Mouse (Mus musculus): Measurements from ENCODE around the gene E130309D02Rik.

The E130309D02Rik gene

GRCm38 (mm10) chr5:143314730-143315513, at the start of gene E130309D02Rik:
Gene E130309D02Rik (minus strand): TSS chr5:143315360.
- peak; percentile 73 to 86 for DNase-seq (ENCODE audit: low spot score in 2 of 2)

- no peak for DNase-seq (ENCODE audit: low spot score in 2 of 2)
Observed at GRCm38 (mm10) chr5:143363678-143364615, 48.8 kb upstream of the E130309D02Rik start.

- DNase-seq (ENCODE audit: low spot score in 2 of 2) = no peak
Observed at GRCm38 (mm10) chr5:143361428-143361827, 46.3 kb upstream of the E130309D02Rik start.

DNA sequence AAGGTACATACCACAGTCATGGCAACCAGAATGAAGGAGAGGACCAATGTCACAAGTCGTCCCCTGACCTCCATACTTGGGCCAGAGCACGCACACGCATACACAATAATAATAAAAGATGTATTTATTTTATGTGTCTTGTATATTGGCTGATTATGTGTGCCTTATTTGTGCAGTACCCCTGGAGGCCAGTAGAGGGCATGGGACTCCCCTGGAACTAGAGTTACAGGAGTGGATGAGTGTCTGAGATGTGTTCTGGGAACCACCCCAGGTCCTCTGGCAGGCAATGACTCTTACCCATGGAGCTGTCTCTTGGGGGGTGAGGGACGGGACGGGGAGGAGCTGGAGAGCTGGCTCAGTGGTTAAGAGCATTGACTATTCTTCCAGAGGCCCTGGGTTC, 44.8 kb upstream of the E130309D02Rik start:
- no peak for DNase-seq (ENCODE audit: low spot score in 2 of 2)

GRCm38 (mm10) chr5:143359263-143359662, 44.1 kb upstream of the E130309D02Rik start:
- DNase-seq (ENCODE audit: low spot score in 2 of 2) = no peak

- no peak for DNase-seq (ENCODE audit: low spot score in 2 of 2)
Observed at GRCm38 (mm10) chr5:143357564-143357963, 42.4 kb upstream of the E130309D02Rik start.

- no peak for DNase-seq (ENCODE audit: low spot score in 2 of 2)
Observed at GRCm38 (mm10) chr5:143356686-143357388, 41.7 kb upstream of the E130309D02Rik start, which contains the start of gene Grid2ip. Gene Grid2ip (plus strand): TSS chr5:143357338.

DNA sequence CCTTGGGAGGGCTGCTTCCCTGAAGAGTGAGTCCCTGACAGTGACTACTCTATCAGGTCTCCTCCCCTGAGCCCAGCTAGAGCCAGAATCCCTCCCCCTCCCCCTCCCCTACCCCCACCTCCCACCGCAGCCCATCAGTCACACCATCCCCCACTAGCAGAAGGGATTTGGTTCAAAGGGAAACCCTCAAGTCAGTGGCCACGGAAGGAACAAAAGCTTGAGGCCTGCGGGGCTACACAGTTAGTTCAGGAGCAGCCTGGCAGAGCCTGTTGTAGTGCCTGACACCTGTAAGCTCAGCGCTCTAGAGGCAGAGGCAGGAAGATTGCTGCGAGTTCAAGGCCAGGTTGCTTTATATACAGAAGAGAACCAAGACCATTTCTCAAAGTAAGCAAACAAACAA, 40.9 kb upstream of the E130309D02Rik start:
- DNase-seq (ENCODE audit: low spot score in 2 of 2) = no peak

DNA sequence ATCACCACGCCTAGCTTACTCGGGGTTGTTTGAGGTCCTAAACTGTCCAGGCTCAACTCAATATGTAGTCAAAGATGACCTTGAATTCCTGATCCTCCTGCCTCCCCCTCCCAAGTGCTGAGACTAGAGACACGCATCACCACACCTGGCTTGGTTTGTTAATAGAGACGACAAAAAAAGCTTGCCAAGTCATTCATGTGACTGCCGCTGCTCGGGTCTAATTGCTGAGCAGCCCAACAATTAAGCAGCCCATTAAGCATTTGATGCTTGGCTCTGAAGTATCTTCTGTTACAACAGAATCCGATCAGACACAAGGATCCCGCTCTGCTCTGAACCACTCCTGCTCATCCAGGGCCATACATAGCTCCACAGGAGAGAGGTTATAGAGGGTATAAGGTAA, 31.2 kb upstream of the E130309D02Rik start:
- no peak for DNase-seq (ENCODE audit: low spot score in 2 of 2)

- no peak for DNase-seq (ENCODE audit: low spot score in 2 of 2)
Observed at GRCm38 (mm10) chr5:143339603-143340002, 24.4 kb upstream of the E130309D02Rik start.

- no peak for DNase-seq (ENCODE audit: low spot score in 2 of 2)
Observed at GRCm38 (mm10) chr5:143336559-143336958, 21.4 kb upstream of the E130309D02Rik start.

GRCm38 (mm10) chr5:143335089-143335460, 19.9 kb upstream of the E130309D02Rik start:
- DNase-seq (ENCODE audit: low spot score in 2 of 2) = no peak

GRCm38 (mm10) chr5:143334418-143335088, 19.4 kb upstream of the E130309D02Rik start:
- no peak for DNase-seq (ENCODE audit: low spot score in 2 of 2)

GRCm38 (mm10) chr5:143333872-143334271, 18.7 kb upstream of the E130309D02Rik start:
- DNase-seq (ENCODE audit: low spot score in 2 of 2) = peak; percentile 84 to 85

GRCm38 (mm10) chr5:143328690-143329495, 13.7 kb upstream of the E130309D02Rik start, which contains the start of gene Zdhhc4:
Gene Zdhhc4 (minus strand): TSS chr5:143329256.
- peak; percentile 80 to 86 for DNase-seq (ENCODE audit: low spot score in 2 of 2)

- no peak for DNase-seq (ENCODE audit: low spot score in 2 of 2)
Observed at GRCm38 (mm10) chr5:143317288-143317610, 2.1 kb upstream of the E130309D02Rik start.

DNA sequence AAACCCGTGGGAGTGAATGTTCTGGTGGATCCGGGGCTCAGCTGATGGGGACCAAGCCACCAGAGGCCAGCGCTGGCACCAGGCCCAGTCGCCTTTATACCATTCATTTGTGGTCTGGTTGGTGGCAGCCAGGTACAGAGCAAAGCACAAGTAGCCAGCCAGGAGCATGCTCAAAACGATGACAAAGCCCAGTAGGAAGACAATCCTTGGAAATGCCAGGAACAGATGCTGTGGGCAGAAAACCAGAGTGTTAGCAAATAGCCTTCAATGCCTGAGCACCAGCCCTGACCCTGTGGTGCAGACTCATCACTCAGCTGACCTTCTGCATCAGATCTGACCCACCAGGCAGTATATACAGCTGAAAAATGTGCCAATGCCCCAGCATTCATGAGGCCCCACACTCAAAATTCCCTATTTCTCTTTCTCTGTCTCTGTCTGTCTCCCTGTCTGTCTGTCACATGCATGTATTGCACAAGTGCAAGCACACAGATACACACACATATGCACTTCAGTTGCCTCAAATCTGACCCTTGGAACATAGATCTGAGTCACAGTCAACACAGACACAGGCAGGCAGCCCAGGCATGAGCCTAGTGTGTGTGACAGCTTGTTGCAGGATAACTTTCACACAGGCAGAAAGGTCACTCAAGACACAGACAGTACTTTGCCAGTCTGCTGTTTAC, 1.6 kb upstream of the E130309D02Rik start:
- no peak for DNase-seq (ENCODE audit: low spot score in 2 of 2)

DNA sequence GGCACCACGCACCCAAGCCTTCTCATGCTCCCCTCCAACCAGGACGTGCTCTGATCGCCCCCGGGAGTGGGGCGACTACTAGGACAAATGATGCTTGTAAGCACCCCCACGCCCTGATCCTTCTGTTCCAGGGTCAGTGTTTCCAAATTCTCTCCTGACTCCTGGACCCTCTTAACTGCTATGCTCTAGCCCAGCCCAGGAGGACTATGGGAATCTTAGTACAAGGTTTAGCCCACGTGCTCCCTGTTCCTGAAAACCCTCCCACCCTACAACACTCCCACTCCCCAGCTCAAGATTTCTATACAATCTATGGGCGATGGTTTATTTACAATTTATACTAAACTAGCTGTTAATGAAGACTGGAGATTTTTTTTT, 341 bp upstream of the E130309D02Rik start:
- no peak for DNase-seq (ENCODE audit: low spot score in 2 of 2)

GRCm38 (mm10) chr5:143314183-143314729, 904 bp downstream of the E130309D02Rik start:
- no peak for DNase-seq (ENCODE audit: low spot score in 2 of 2)

- DNase-seq (ENCODE audit: low spot score in 2 of 2) = peak; percentile 61 to 70
Observed at GRCm38 (mm10) chr5:143311886-143312285, 3.3 kb downstream of the E130309D02Rik start.
